Mouse (Mus musculus) kidney, postnatal 10 days (tissue): ENCODE data around the gene 1700001K19Rik.
A peak's percentile ranks its signal among the peaks of the same experiment; 100 is the strongest.
"Not testable (repeated sequence)": the region's sequence is repeated elsewhere in the genome, so short reads cannot be mapped to it uniquely, and the experiment has no call there.

ENCODE experiments used
- DNase-seq: peaks from one replicate; pipeline ENCODE4 v3.0.0; 2021; ENCODE audit warnings: mixed read lengths

1700001K19Rik gene

GRCm38 (mm10) chr12:110682561-110683299, at the start of gene 1700001K19Rik:
TSS of gene 1700001K19Rik (minus strand) at chr12:110682619.
- no peak for DNase-seq

- DNase-seq: no peak
Observed at GRCm38 (mm10) chr12:110726428-110726827, 44.0 kb upstream of the 1700001K19Rik start.

GRCm38 (mm10) chr12:110725489-110725888, 43.1 kb upstream of the 1700001K19Rik start:
- no peak for DNase-seq

- no peak for DNase-seq
Observed at GRCm38 (mm10) chr12:110725051-110725450, 42.6 kb upstream of the 1700001K19Rik start.

GRCm38 (mm10) chr12:110716004-110716403, 33.6 kb upstream of the 1700001K19Rik start:
- DNase-seq: no peak

GRCm38 (mm10) chr12:110714215-110714614, 31.8 kb upstream of the 1700001K19Rik start:
- DNase-seq: no peak

- DNase-seq: no peak
Observed at GRCm38 (mm10) chr12:110713784-110714183, 31.4 kb upstream of the 1700001K19Rik start.

- DNase-seq: no peak
Observed at GRCm38 (mm10) chr12:110711270-110711669, 28.9 kb upstream of the 1700001K19Rik start.

GRCm38 (mm10) chr12:110707451-110707850, 25.0 kb upstream of the 1700001K19Rik start:
- no peak for DNase-seq

- peak; percentile 73 for DNase-seq
Observed at GRCm38 (mm10) chr12:110706337-110707231, 24.2 kb upstream of the 1700001K19Rik start.

- DNase-seq: not testable (repeated sequence)
Observed at GRCm38 (mm10) chr12:110705419-110705818, 23.0 kb upstream of the 1700001K19Rik start.

GRCm38 (mm10) chr12:110703682-110704081, 21.3 kb upstream of the 1700001K19Rik start:
- no peak for DNase-seq

- DNase-seq: peak; percentile 94
Observed at GRCm38 (mm10) chr12:110703008-110703471, 20.6 kb upstream of the 1700001K19Rik start.

GRCm38 (mm10) chr12:110702556-110702955, 20.1 kb upstream of the 1700001K19Rik start, which contains the start of gene Hsp90aa1:
TSS of gene Hsp90aa1 (minus strand) at chr12:110702728.
- DNase-seq: no peak

GRCm38 (mm10) chr12:110701363-110701762, 18.9 kb upstream of the 1700001K19Rik start:
- peak; percentile 57 for DNase-seq

GRCm38 (mm10) chr12:110700730-110701129, 18.3 kb upstream of the 1700001K19Rik start:
- no peak for DNase-seq

GRCm38 (mm10) chr12:110699171-110699547, 16.7 kb upstream of the 1700001K19Rik start:
- no peak for DNase-seq

- DNase-seq: no peak
Observed at GRCm38 (mm10) chr12:110698523-110699170, 16.2 kb upstream of the 1700001K19Rik start.

- DNase-seq: no peak
Observed at GRCm38 (mm10) chr12:110698080-110698479, 15.7 kb upstream of the 1700001K19Rik start.

GRCm38 (mm10) chr12:110697457-110697856, 15.0 kb upstream of the 1700001K19Rik start:
- DNase-seq: no peak

GRCm38 (mm10) chr12:110696975-110697400, 14.6 kb upstream of the 1700001K19Rik start:
- DNase-seq: no peak

- DNase-seq: peak; percentile 99
Observed at GRCm38 (mm10) chr12:110696173-110696974, 14.0 kb upstream of the 1700001K19Rik start.
